Mouse (Mus musculus): ENCODE measurements around the gene Stxbp5.

Stxbp5 gene

GRCm38 (mm10) chr10:9754893-9755541, 145.9 kb downstream of the Stxbp5 start:
- peak in 1 of 2 experiments; percentile 45 for DNase-seq (ENCODE audit: low spot score in 2 of 2)

GRCm38 (mm10) chr10:9733861-9734260, 167.0 kb downstream of the Stxbp5 start:
- DNase-seq (ENCODE audit: low spot score in 2 of 2): no peak

- no peak for DNase-seq (ENCODE audit: low spot score in 2 of 2)
These were observed 168.7 kb downstream of the Stxbp5 start for GRCm38 (mm10) chr10:9732065-9732749.

GRCm38 (mm10) chr10:9722519-9723303, 178.2 kb downstream of the Stxbp5 start:
- no peak for DNase-seq (ENCODE audit: low spot score in 2 of 2)

GRCm38 (mm10) chr10:9720027-9720426, 180.9 kb downstream of the Stxbp5 start:
- no peak for DNase-seq (ENCODE audit: low spot score in 2 of 2)

GRCm38 (mm10) chr10:9718086-9718485, 182.8 kb downstream of the Stxbp5 start:
- no peak for DNase-seq (ENCODE audit: low spot score in 2 of 2)

Data from heart, adult 9 months (tissue).